Mouse (Mus musculus): ENCODE results near the gene Zfp85. TPM values are rescaled to one million over a fixed set of nuclear protein-coding genes. Genes with fewer than 3 reads are reported as not detected.
"Not testable (repeated sequence)": the region's sequence is repeated elsewhere in the genome, so short reads cannot be mapped to it uniquely, and the experiment has no call there.

Zfp85 gene
- polyA plus RNA-seq, 1 experiment from 2014 or later, result 5.6 TPM

DNA sequence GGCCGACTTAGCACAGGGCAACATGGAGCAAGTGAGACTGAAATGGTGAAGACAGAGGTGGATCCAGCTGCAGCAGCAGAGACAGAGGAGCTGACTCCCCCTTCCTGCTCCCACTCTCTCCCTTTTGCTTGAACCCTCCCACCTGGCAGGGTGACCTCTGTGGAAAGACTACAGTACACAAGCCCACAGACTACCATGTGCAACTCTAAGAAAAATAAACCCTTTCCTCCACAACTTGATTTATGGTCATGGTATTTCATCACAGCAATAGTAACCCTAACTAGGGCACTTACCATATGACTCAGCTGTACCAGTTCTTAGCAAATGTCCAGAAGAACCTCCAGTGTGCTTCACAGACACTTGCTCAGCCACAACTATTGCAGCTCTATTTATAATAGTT is 4.9 kb upstream of the Zfp85 start:
- no peak for ATAC-seq (ENCODE audit: insufficient read depth)
- no peaks in the 10 kb centered on the region for H3K4me1 ChIP-seq (ENCODE audit: insufficient read depth)
- WGBS, result 44% methylated on average over 1 of the region's 1 CpGs

GRCm38 (mm10) chr13:67755761-67756160 is 733 bp upstream of the Zfp85 start:
- no peak for ATAC-seq (ENCODE audit: insufficient read depth)
- Histone ChIP-seq H3K4me3 (ENCODE audit: low read depth, low read length) (0 out of 2 replicates have a peak overlapping the region, but pooled peaks have one; percentile 62), H3K27me3 (ENCODE audit: insufficient read depth, low read length) (no peaks in the 10 kb centered on the region), H3K9ac (no peak overlapping the region), H3K4me2 (peak overlapping the region; percentile 61; the same call in 1 of the 2 replicates), H3K4me1 (ENCODE audit: insufficient read depth) (no peaks in the 10 kb centered on the region), H3K9me3 (ENCODE audit: low read depth, low read length) (no peaks in the 10 kb centered on the region), H3K36me3 (ENCODE audit: insufficient read depth) (no peaks in the 10 kb centered on the region), H3K27ac (ENCODE audit: low read depth) (no peak overlapping the region)
- no peak for TF ChIP-seq CTCF (IDR thresholded peaks at IDR 0.05; ENCODE audit: low read depth)
- DNase-seq, result no peak
- WGBS, result 72% methylated on average over 6 of the region's 6 CpGs

More for the DNA sequence above, 4.9 kb upstream of the Zfp85 start:
- no peaks in the 10 kb centered on the region for H3K36me3 ChIP-seq (ENCODE audit: insufficient read depth)
- DNase-seq, result no peak
- no peak overlapping the region for H3K4me3 ChIP-seq (ENCODE audit: low read depth, low read length)
- H3K27ac ChIP-seq (ENCODE audit: low read depth), result no peak overlapping the region
- H3K9me3 ChIP-seq (ENCODE audit: low read depth, low read length), result no peaks in the 10 kb centered on the region
- H3K27me3 ChIP-seq (ENCODE audit: insufficient read depth, low read length), result no peaks in the 10 kb centered on the region
- H3K4me2 ChIP-seq, result no peak overlapping the region
- no peak overlapping the region for H3K9ac ChIP-seq
- no peak for TF ChIP-seq CTCF (IDR thresholded peaks at IDR 0.05; ENCODE audit: low read depth)

DNA sequence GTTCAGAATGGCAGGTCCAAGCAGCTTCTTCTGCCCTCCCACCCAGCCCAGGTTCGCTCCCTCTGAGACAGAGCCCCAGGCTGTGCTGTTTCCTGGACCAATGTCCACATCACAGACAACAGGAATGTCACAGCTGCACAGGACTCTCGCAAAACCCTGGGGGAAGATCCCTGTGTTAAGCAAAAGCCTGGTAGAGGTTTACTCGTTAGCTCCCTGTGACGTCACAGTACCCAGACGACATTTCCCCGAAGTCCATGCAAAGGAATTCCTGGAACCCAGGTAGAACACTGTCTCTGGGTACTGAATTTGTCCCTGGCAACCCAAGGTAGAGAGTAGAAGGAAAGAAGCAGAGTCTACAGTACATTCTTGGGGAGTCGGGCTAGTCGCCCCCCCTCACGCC is 11.1 kb downstream of the Zfp85 start:
- DNase-seq (no peak), ATAC-seq (ENCODE audit: insufficient read depth) (no peak)
- no peak overlapping the region for H3K4me2 ChIP-seq
- no peak for TF ChIP-seq CTCF (IDR thresholded peaks at IDR 0.05; ENCODE audit: low read depth)
- peaks cover 11% of the 10 kb centered on the region for H3K36me3 ChIP-seq (ENCODE audit: insufficient read depth)
- peaks cover 7% of the 10 kb centered on the region; the same call in 1 of the 2 replicates for H3K9me3 ChIP-seq (ENCODE audit: low read depth, low read length)
- no peak overlapping the region for H3K27ac ChIP-seq (ENCODE audit: low read depth)
- no peak overlapping the region for H3K9ac ChIP-seq
- no peaks in the 10 kb centered on the region for H3K27me3 ChIP-seq (ENCODE audit: insufficient read depth, low read length)
- no peak overlapping the region for H3K4me3 ChIP-seq (ENCODE audit: low read depth, low read length)
- WGBS, result 85% methylated on average over 9 of the region's 9 CpGs
- H3K4me1 ChIP-seq (ENCODE audit: insufficient read depth), result no peaks in the 10 kb centered on the region

DNA sequence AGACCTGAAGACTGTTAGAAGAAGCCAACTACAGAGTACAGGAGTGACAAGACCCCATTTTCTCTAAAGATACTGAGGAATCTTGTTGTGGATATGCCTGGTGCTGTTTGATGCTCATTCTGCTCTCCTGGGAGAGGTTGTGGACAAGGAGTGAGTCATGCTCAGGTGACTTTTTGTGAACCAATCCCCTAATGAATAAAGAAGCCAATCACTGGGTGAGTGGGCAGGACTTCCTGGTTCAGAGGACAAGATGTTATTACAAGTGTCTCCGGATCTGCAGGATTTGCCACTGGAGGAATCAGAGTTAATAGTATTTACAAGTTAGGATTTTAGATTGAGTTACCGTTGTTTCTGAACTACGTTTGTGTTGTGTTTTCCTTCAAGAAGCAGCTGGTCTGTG is 12.1 kb downstream of the Zfp85 start:
- WGBS, result 85% methylated on average over 3 of the region's 3 CpGs
- no peak for DNase-seq

DNA sequence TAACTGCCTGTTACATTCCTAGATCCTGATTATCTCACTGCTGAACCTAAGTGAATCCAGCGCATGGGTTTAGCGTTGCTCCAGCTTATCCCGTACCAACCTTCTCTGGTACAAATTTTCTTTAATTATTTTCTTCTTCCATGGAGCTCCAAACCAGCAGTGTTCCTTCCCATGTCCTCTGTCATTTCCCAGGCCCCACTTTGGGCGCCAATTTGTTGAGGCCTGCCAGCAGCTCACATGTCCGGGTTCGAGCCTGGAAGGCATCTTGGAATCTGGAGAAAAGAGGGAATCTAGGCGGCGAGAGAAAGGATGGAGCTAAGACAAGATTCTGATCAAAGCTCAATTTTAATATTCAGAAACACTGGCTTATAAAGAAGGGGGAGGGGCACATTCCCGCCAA is 20.6 kb downstream of the Zfp85 start:
- 90% methylated on average over 9 of the region's 9 CpGs for WGBS
- not testable (repeated sequence) for H3K4me2 ChIP-seq; H3K4me1 ChIP-seq (ENCODE audit: insufficient read depth); H3K27ac ChIP-seq (ENCODE audit: low read depth); H3K9ac ChIP-seq; H3K36me3 ChIP-seq (ENCODE audit: insufficient read depth); H3K9me3 ChIP-seq (ENCODE audit: low read depth, low read length); H3K4me3 ChIP-seq (ENCODE audit: low read depth, low read length); ATAC-seq (ENCODE audit: insufficient read depth); DNase-seq; H3K27me3 ChIP-seq (ENCODE audit: insufficient read depth, low read length)

More for the DNA sequence above, 12.1 kb downstream of the Zfp85 start:
- Histone ChIP-seq H3K9me3 (ENCODE audit: low read depth, low read length) (peaks cover 2% of the 10 kb centered on the region; the same call in 1 of the 2 replicates), H3K4me3 (ENCODE audit: low read depth, low read length) (no peak overlapping the region), H3K36me3 (ENCODE audit: insufficient read depth) (peaks cover 2% of the 10 kb centered on the region), H3K4me2 (no peak overlapping the region), H3K27me3 (ENCODE audit: insufficient read depth, low read length) (no peaks in the 10 kb centered on the region), H3K9ac (no peak overlapping the region), H3K4me1 (ENCODE audit: insufficient read depth) (no peaks in the 10 kb centered on the region), H3K27ac (ENCODE audit: low read depth) (no peak overlapping the region)
- no peak for ATAC-seq (ENCODE audit: insufficient read depth)
- no peak for TF ChIP-seq CTCF (IDR thresholded peaks at IDR 0.05; ENCODE audit: low read depth)

DNA sequence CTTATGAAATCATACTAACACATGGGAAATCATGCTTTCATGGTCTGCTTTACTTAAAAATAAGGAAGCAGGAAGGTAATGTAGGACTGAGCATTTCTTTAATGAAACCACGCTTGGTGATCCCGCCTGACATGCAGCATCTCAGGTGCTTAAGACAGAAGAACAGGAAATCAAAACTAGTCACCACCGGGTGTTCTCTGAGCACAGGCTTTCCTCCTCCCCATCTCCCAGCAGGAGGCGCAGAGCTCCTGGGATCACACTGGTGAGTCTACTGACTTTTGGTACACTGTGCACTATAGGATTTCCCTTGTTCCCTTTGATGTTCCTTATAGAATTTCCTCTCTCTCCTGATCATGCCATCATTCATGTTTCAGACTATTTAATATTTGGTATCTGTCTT is 25.6 kb downstream of the Zfp85 start:
- H3K9me3 ChIP-seq (ENCODE audit: low read depth, low read length); H3K4me1 ChIP-seq (ENCODE audit: insufficient read depth); H3K27me3 ChIP-seq (ENCODE audit: insufficient read depth, low read length); H3K27ac ChIP-seq (ENCODE audit: low read depth); H3K36me3 ChIP-seq (ENCODE audit: insufficient read depth): not testable (repeated sequence)
- H3K4me2 ChIP-seq, result peak overlapping the region; percentile 65
- H3K9ac ChIP-seq, result peak overlapping the region; percentile 65
- peak; percentile 64 for TF ChIP-seq CTCF (IDR thresholded peaks at IDR 0.05; ENCODE audit: low read depth)
- ATAC-seq (ENCODE audit: insufficient read depth) (peak; percentile 86), DNase-seq (peak; percentile 68)
- H3K4me3 ChIP-seq (ENCODE audit: low read depth, low read length), result peak overlapping the region; percentile 54
- 31% methylated on average over 4 of the region's 4 CpGs for WGBS

DNA sequence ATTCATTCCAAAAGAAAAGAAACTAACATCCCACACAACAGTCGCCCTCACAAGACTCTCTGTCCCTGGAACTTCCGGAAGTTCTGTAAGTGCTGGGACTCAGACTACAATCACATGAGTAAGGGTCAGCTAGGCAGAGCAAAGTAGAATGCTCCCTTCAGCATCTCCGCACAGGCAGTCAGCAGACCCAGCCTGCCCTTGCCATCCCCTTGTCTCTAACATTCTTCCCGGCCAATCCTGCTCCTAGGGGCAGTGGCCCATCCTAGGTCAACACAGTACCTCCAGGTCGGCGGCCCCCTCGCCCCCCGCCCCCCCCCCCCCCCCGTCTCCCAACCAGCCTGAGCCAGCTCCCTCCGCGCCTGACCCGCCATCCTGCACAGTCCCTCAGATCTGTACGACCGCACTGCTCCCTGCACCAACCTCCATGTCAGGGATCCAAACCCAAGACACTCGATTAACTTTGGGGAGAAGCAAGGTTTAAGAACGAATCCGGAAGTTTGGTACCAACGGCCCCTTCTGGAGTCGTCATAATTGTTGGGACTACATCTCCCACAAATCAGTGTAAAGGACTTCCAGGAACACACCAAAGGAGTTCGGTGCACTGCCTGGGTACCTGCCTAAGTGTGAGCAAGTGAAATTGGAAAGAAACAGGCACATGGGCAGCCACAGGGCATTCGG is 26.2 kb downstream of the Zfp85 start, which contains the start of gene Zfp65:
Gene Zfp65, minus strand, starts transcription at position 533 of the 678 bp plus-strand sequence.
- H3K9me3 ChIP-seq (ENCODE audit: low read depth, low read length), result no peaks in the 10 kb centered on the region; the same call in 1 of the 2 replicates
- 2% methylated on average over 17 of the region's 21 CpGs for WGBS
- H3K4me3 ChIP-seq (ENCODE audit: low read depth, low read length), result peak within 1 kb of the TSS; percentile 54
- no peak for TF ChIP-seq CTCF (IDR thresholded peaks at IDR 0.05; ENCODE audit: low read depth)
- DNase-seq (peak; percentile 75), ATAC-seq (ENCODE audit: insufficient read depth) (peak; percentile 87)
- H3K4me1 ChIP-seq (ENCODE audit: insufficient read depth), result no peaks in the 10 kb centered on the region
- peak within 1 kb of the TSS; percentile 65 for H3K4me2 ChIP-seq
- peak within 1 kb of the TSS; percentile 65 for H3K9ac ChIP-seq
- no peaks in the 10 kb centered on the region for H3K27me3 ChIP-seq (ENCODE audit: insufficient read depth, low read length)
- H3K36me3 ChIP-seq (ENCODE audit: insufficient read depth), result no peaks in the 10 kb centered on the region
- peak within 1 kb of the TSS; percentile 54; the same call in 1 of the 2 replicates for H3K27ac ChIP-seq (ENCODE audit: low read depth)
